Mouse (Mus musculus) right cerebral cortex, postnatal 10 days (tissue): ENCODE results near the gene Cd40.

Experiments
- DNase-seq, 2 experiments: peaks; one replicate each; pipeline ENCODE4 v3.0.0; 2021; ENCODE audit warnings: low spot score in 2 of 2

Gene Cd40

DNA sequence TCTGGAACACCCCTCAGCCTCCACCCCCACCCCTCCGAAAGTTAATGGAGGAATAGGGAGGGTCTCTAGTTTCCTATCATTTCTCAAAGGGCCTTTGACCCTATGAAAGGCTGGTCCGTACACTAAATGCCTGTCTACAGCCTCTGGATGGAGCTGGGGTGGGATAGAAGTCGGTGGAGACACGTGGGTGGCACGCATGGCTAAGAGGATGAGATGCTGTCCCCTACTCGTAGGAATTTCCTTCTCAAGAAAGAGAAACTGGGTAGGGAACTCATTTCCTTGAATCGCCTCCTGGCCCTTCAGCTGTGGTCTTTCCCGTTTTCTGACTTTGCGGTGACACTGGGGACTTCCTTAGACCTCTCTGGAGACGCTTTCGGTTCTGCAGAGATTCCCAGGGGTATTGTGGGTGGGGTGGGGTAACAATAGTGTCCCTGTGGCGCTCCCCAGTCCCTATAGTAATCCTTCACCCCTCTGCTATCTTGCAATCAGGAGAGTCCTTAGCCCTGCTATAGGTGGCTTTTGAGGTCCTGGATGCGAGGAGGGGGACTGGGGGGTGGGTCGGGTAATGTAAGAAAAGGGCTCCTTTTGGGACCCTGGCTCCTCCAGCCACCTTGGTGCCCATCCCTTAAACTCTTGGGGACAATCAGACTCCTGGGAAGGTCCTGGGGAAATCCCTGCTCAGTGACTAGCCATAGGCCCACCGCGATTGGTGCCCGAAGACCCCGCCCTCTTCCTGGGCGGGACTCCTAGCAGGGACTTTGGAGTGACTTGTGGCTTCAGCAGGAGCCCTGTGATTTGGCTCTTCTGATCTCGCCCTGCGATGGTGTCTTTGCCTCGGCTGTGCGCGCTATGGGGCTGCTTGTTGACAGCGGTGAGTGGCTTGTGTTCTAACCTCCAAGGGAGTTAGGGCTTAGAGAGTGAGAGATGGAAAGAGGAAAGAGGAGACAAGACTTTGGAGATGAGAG lies at the start of gene Cd40:
Gene Cd40, plus strand, starts transcription at position 740 of the 965 bp plus-strand sequence.
- no peak for DNase-seq

GRCm38 (mm10) chr2:165006813-165007212 lies 48.6 kb upstream of the Cd40 start:
- no peak for DNase-seq

DNA sequence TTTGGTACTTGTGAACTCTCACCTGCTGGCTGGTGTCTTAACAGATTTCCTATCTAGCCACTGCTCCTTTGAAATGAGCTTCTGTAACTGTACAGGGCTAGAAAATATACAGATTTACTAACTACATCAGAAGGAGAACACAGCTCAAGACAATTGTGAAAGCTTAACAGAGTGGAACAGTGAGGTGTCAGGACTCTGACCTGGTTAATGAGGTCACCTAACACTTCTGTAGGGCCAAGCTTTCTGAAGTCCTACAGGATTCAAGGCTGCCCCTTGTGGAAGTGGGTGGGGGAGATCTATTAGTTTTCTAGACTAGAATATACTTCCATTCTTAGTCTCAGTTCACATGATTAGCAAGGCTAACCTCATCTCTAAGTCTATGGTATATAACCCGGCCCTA lies 47.4 kb upstream of the Cd40 start:
- no peak for DNase-seq

- DNase-seq = no peak
These were observed 46.3 kb upstream of the Cd40 start for GRCm38 (mm10) chr2:165009161-165009560.

DNA sequence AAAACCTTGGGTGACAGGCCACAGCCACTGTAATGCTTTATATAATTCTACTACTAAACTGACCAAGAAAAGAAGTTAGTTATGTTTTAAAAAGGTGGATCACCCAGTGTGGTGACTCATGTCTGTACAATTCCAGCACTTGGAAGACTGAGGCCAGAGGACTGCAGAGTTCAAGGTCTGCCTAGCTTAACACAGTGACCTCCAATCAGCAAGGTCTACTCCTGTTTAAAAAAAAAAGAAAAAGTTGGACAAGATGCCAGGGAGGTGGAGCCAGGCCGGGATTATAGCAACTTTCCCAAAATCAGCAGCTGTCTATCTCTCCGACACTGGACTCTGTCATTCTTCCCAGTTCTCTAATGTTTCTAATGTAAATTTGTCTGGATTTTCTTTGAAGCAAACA lies 45.8 kb upstream of the Cd40 start:
- DNase-seq = no peak

GRCm38 (mm10) chr2:165010351-165010750 lies 45.1 kb upstream of the Cd40 start:
- DNase-seq = no peak

DNA sequence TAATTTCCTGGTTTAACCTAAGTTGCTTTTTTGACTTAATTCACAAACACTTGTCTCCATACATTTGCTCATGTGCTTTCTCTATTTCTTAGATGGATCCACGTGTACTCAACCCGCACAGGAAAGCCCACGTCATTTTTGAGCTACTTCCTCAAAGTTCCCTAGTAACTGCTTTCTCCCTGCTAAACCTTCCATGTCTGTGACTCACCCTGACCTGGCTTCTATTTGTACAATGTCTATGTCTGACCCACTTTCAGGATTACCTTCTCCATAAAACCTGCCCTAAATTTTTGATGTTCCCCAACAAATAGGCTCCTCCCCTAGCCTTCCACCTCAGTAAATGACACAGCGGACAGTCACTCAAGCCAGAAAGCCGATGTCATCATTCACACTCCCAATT lies 40.5 kb upstream of the Cd40 start:
- no peak for DNase-seq

- DNase-seq = no peak
These were observed 34.9 kb upstream of the Cd40 start for GRCm38 (mm10) chr2:165020490-165020889.

GRCm38 (mm10) chr2:165027163-165027562 lies 28.3 kb upstream of the Cd40 start:
- DNase-seq = no peak

GRCm38 (mm10) chr2:165032533-165032932 lies 22.9 kb upstream of the Cd40 start:
- DNase-seq = no peak

DNA sequence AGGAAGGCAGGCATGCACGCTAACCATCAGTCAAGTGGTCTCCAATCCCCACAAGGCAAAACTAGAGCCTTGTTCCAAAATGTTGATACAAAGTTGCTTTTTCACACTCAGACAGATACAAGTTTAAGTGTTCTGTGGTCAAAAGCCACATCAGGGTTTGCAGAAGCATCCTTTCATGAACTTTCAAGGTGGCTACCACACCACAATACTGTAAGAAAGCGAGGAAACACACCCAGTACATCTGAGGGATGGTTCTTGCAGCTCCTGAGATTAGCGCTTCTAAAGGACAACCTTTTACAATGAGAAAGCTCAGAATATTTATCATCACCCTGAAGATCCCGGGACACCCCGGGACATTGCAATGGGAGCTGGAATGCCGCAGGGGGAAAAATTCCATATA lies 22.1 kb upstream of the Cd40 start:
- no peak for DNase-seq

DNA sequence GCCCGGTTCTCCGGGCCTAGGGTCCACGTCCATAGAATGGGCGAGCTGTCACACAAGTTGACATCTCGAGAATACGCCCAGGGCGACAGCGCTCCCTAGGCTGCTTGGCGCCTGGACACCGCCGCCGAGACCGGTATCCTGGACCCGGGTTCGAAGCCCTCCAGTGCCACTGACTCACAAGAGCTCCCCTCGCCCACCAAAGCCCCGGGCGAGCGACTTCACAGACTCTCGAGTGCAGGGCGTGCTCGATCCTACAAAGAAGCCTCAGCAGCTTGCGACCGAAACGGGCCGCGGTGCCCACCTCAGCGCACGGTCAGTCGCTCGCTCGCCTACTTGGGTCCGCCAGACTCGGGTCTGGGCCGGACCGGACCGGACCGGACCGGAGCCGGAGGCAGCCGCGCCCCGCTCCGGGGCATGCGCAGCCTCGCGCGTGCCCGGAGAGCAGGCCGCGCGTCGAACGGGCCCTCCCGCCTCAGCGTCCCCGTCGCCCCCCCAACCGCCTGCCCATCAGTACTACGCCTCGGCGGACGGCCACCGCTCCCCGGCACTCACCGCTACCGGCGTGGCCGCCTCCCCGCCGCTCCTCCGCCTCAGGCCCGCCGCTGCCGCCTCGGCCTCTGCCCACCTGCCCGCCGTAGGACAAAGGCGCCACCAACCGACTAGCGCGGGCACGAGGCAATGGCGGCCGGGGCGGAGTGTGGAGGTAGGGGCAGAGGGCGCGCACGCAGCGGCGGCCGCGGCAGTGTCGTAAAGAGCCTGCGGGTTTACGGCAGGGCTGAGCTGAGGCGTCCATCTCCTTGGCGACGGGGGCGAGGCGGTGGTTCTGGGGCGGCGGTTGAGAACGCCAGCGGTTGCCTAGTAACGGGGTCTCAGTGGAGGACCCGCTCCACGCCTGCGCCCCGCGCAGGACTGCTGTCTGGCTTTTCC lies 21.0 kb upstream of the Cd40 start, which contains the start of gene Ncoa5:
Gene Ncoa5, minus strand, starts transcription at position 737 of the 927 bp plus-strand sequence.
- DNase-seq = peak; percentile 99

DNA sequence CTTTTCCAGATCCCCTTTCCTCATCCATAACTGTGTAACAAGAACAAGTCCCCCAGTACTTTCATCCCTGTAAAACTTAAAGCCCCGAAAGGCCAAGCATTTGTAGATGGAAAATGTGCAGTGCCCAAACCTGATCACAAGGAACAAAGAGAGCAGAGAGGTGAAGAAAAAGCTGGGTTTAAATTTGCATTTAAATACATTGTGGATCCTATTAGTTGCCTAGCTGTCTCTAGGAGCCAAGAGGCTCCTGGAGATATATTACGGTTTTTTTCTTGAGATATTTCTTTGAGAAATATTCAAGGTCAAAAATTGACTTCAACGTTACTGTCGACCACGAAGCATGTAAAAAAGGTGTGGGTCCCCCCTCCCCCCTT lies 20.4 kb upstream of the Cd40 start:
- DNase-seq = no peak

DNA sequence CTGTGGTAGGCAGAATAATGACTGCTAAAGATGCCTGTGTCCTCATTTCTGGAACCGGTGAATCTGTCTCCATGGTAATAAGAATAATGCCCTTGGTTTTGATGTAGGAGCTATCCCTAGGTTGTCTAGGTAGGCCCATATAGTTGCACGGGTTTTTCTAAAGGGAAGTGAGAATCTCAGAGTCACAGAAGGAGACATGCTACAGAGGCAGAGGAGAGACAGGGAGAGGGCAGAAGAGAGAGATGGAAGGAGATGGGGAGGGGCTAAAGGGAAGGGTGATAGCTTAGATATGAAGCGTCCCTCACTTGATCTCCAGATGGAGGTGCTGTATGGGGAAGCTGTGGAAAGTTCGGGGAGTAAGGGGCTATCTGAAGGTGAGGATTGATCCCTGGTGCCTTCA lies 18.0 kb upstream of the Cd40 start:
- no peak for DNase-seq

DNA sequence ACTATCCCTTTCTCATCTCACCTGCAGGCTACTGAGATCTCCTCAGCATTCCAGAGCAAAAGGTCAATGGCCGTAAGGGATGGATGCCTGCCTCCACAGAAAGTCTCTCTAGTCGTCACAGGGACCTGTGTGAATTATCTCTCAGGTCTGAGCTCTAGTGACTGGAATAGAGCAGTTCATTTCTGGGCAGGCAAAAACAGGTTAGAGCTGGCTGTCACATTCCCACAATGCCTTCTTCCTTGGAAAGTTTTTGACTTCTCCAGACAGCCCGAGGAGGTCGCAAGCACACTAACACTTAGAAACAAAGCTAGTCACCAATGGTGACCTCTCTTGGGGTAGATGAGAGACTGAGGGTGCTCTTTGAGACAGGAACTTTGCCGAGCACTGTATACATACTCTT lies 13.3 kb upstream of the Cd40 start:
- DNase-seq = no peak

- no peak for DNase-seq
These were observed 12.3 kb upstream of the Cd40 start for GRCm38 (mm10) chr2:165043090-165043636.

DNA sequence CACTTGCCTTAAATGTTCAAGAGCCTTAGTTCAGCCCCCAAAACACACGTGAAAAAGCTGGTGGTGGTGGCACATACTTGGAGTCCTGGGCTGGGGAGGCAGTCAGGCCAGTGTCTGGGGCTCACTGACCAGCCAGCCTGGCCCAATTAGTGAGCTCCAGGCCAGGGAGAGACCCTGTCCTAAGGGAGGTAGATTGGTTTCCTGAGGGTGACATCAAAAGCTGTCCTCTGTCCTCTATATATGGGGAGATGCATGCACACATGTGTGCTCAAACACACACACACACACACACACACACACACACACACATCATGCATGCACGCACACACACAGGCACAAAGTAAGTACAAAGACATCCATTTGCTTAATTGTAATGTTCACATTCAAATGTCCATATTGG lies 11.7 kb upstream of the Cd40 start:
- no peak for DNase-seq

GRCm38 (mm10) chr2:165049044-165049443 lies 6.4 kb upstream of the Cd40 start:
- peak; percentile 58 to 75 for DNase-seq

DNA sequence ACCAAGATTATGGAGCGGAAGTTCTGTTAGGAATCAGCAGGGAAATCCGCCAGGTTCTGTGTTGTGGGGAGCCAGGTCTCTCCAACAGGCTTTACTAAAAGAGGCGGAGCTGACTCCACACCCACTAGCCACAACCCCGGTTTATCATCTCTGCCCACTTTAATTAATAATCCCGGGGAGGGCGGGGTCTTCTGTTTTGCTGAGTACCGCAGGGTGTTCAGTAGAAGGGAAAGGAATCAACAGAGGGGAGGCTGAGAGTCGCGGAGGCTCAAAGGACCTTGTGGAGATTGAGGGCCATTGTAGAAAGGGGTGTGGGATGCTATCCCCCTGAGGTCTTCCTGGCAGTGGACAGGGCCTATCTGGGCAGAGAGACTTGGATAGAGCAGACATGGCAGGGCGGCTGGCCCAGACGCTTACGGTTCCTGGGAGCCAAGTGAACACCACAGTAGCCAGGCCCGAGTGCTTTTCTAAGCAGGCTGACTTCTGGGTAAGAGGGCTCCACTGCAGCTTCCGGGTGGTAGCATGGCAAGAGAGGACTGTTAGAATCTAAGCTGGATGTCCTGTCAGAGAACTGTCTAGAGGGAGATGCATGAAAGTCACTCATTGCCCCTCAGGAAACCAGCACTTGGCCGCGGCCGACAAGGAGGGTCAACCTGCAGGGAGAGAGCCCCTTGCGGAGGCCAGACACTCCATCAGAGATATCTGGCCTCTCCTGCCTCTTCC lies 4.4 kb upstream of the Cd40 start:
- DNase-seq = no peak

DNA sequence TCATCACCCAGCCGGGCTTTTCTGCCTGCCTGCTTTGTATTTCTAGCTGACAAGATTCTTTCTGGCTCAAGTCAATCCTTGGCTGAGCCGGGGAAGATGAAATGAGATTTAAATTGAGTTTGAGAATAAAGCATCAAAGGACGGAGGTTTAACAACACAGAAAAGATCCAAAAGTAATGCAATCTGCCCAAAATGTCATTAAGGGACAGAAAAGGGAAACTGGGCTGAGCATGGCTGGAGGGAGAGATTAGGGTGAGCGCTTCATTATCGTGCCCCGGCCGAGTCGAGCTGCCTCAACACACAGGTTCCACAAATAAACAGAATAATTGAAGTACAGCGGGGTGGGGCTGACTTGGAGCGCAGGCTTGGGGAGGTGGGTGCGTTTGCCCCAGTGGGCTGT lies 3.9 kb upstream of the Cd40 start:
- no peak for DNase-seq

- DNase-seq = no peak
These were observed 478 bp downstream of the Cd40 start for GRCm38 (mm10) chr2:165055905-165056304.
